Mouse (Mus musculus): ENCODE data around the gene Sacs. TPM values are rescaled to one million over a fixed set of nuclear protein-coding genes. Genes with fewer than 3 reads are reported as not detected.

Gene Sacs
- total RNA-seq, 4 experiments from 2014 or later: 8.4 to 9.5 (median 8.6) TPM

- no peak for DNase-seq
These were observed 23.4 kb downstream of the Sacs start for GRCm38 (mm10) chr14:61161367-61162334.

GRCm38 (mm10) chr14:61164461-61164860 lies 26.2 kb downstream of the Sacs start:
- no peak for DNase-seq

- DNase-seq: no peak
These were observed 27.7 kb downstream of the Sacs start for GRCm38 (mm10) chr14:61165929-61166328.

GRCm38 (mm10) chr14:61171261-61171970 lies 33.2 kb downstream of the Sacs start:
- DNase-seq: no peak

- peak; percentile 100 for DNase-seq
These were observed 34.4 kb downstream of the Sacs start for GRCm38 (mm10) chr14:61172548-61173158.

GRCm38 (mm10) chr14:61173229-61173628 lies 35.0 kb downstream of the Sacs start:
- peak; percentile 66 for DNase-seq

GRCm38 (mm10) chr14:61191904-61192303 lies 53.6 kb downstream of the Sacs start:
- no peak for DNase-seq

GRCm38 (mm10) chr14:61192326-61192725 lies 54.1 kb downstream of the Sacs start:
- DNase-seq: no peak

GRCm38 (mm10) chr14:61194416-61194815 lies 56.2 kb downstream of the Sacs start:
- DNase-seq: no peak

- no peak for DNase-seq
These were observed 71.9 kb downstream of the Sacs start for GRCm38 (mm10) chr14:61210111-61210510.

GRCm38 (mm10) chr14:61211754-61212153 lies 73.5 kb downstream of the Sacs start:
- DNase-seq: no peak

- DNase-seq: no peak
These were observed 82.9 kb downstream of the Sacs start for GRCm38 (mm10) chr14:61221166-61221565.

- DNase-seq: no peak
These were observed 84.2 kb downstream of the Sacs start for GRCm38 (mm10) chr14:61222506-61222905.

- DNase-seq: no peak
These were observed 85.5 kb downstream of the Sacs start for GRCm38 (mm10) chr14:61223740-61224139.

- DNase-seq: no peak
These were observed 86.3 kb downstream of the Sacs start for GRCm38 (mm10) chr14:61224387-61225077.

- no peak for DNase-seq
These were observed 87.9 kb downstream of the Sacs start for GRCm38 (mm10) chr14:61226151-61226550.

GRCm38 (mm10) chr14:61229763-61230162 lies 91.5 kb downstream of the Sacs start:
- no peak for DNase-seq

GRCm38 (mm10) chr14:61230179-61230578 lies 91.9 kb downstream of the Sacs start:
- no peak for DNase-seq

- no peak for DNase-seq
These were observed 93.8 kb downstream of the Sacs start for GRCm38 (mm10) chr14:61232016-61232568.

- no peak for DNase-seq
These were observed 97.7 kb downstream of the Sacs start for GRCm38 (mm10) chr14:61235846-61236474.

- DNase-seq: no peak
These were observed 98.9 kb downstream of the Sacs start for GRCm38 (mm10) chr14:61237101-61237654.
